Mouse (Mus musculus): ENCODE data around the gene Ropn1l. TPM values are rescaled to one million over a fixed set of nuclear protein-coding genes. Genes with fewer than 3 reads are reported as not detected.

Ropn1l gene
- polyA plus RNA-seq, 1 experiment from 2014 or later: 1.9 TPM

GRCm38 (mm10) chr15:31431847-31432246, 21.7 kb downstream of the Ropn1l start:
- Histone ChIP-seq H3K36me3 (ENCODE audit: control insufficient read depth, insufficient read depth, low read length) (no peaks in the 10 kb centered on the region), H3K9me3 (ENCODE audit: control insufficient read depth, low read length) (no peaks in the 10 kb centered on the region), H3K4me1 (ENCODE audit: control insufficient read depth, insufficient read depth, low read length) (no peaks in the 10 kb centered on the region), H3K4me3 (ENCODE audit: low read depth, low read length) (no peak overlapping the region), H3K27ac (ENCODE audit: low read depth, low read length) (no peak overlapping the region), H3K27me3 (ENCODE audit: control insufficient read depth, insufficient read depth, low read length) (no peaks in the 10 kb centered on the region), H3K9ac (replicated peaks; ENCODE audit: low read depth, low read length) (no peak overlapping the region), H3K4me2 (ENCODE audit: low read depth, low read length) (no peak overlapping the region)
- 88% methylated on average over 8 of the region's 8 CpGs for WGBS
- no peak for ATAC-seq (ENCODE audit: low read depth)

- Histone ChIP-seq H3K4me3 (ENCODE audit: low read depth, low read length) (no peak overlapping the region), H3K27me3 (ENCODE audit: control insufficient read depth, insufficient read depth, low read length) (no peaks in the 10 kb centered on the region), H3K9ac (replicated peaks; ENCODE audit: low read depth, low read length) (no peak overlapping the region), H3K4me2 (ENCODE audit: low read depth, low read length) (no peak overlapping the region), H3K9me3 (ENCODE audit: control insufficient read depth, low read length) (no peaks in the 10 kb centered on the region), H3K36me3 (ENCODE audit: control insufficient read depth, insufficient read depth, low read length) (no peaks in the 10 kb centered on the region), H3K4me1 (ENCODE audit: control insufficient read depth, insufficient read depth, low read length) (0 out of 2 replicates have a peak, but pooled peaks cover 6% of the 10 kb centered on the region), H3K27ac (ENCODE audit: low read depth, low read length) (no peak overlapping the region)
- WGBS: 79% methylated on average over 2 of the region's 2 CpGs
- no peak for ATAC-seq (ENCODE audit: low read depth)
Measured at GRCm38 (mm10) chr15:31430014-31430413, 23.5 kb downstream of the Ropn1l start.

DNA sequence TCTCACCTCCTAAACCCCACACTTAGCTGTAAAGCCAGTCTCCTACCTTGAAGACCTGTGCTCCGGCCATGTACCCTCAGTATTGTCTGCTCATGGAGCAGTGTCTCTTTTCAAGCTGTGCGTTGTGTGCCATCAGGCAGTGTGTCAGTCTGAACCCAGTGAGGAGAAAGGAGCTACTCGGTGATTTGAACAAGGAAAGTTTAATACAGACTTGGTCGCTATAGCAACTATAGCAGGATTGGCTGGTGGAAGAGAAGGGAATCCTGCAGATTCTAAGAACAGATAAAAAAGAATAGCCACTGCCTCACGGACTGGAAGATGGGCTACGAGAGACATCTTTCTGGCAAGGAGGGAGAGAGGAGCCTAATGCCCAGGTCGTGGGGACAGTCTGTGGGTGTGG, 24.1 kb downstream of the Ropn1l start:
- no peak overlapping the region for H3K27ac ChIP-seq (ENCODE audit: low read depth, low read length)
- 65% methylated on average over 7 of the region's 7 CpGs for WGBS
- ATAC-seq (ENCODE audit: low read depth): no peak
- no peak overlapping the region for H3K4me2 ChIP-seq (ENCODE audit: low read depth, low read length)
- no peaks in the 10 kb centered on the region for H3K9me3 ChIP-seq (ENCODE audit: control insufficient read depth, low read length)
- 0 out of 2 replicates have a peak, but pooled peaks cover 6% of the 10 kb centered on the region for H3K4me1 ChIP-seq (ENCODE audit: control insufficient read depth, insufficient read depth, low read length)
- no peaks in the 10 kb centered on the region for H3K36me3 ChIP-seq (ENCODE audit: control insufficient read depth, insufficient read depth, low read length)
- no peak overlapping the region for H3K9ac ChIP-seq (replicated peaks; ENCODE audit: low read depth, low read length)
- no peak overlapping the region for H3K4me3 ChIP-seq (ENCODE audit: low read depth, low read length)
- no peaks in the 10 kb centered on the region for H3K27me3 ChIP-seq (ENCODE audit: control insufficient read depth, insufficient read depth, low read length)

- H3K36me3 ChIP-seq (ENCODE audit: control insufficient read depth, insufficient read depth, low read length): no peaks in the 10 kb centered on the region
- H3K27me3 ChIP-seq (ENCODE audit: control insufficient read depth, insufficient read depth, low read length): no peaks in the 10 kb centered on the region
- H3K27ac ChIP-seq (ENCODE audit: low read depth, low read length): no peak overlapping the region
- H3K9ac ChIP-seq (replicated peaks; ENCODE audit: low read depth, low read length): no peak overlapping the region
- ATAC-seq (ENCODE audit: low read depth): no peak
- no peaks in the 10 kb centered on the region for H3K9me3 ChIP-seq (ENCODE audit: control insufficient read depth, low read length)
- H3K4me2 ChIP-seq (ENCODE audit: low read depth, low read length): no peak overlapping the region
- no peak overlapping the region for H3K4me3 ChIP-seq (ENCODE audit: low read depth, low read length)
- H3K4me1 ChIP-seq (ENCODE audit: control insufficient read depth, insufficient read depth, low read length): 0 out of 2 replicates have a peak, but pooled peaks cover 6% of the 10 kb centered on the region
- WGBS: 85% methylated on average over 12 of the region's 12 CpGs
Measured at GRCm38 (mm10) chr15:31428571-31428970, 25.0 kb downstream of the Ropn1l start.

DNA sequence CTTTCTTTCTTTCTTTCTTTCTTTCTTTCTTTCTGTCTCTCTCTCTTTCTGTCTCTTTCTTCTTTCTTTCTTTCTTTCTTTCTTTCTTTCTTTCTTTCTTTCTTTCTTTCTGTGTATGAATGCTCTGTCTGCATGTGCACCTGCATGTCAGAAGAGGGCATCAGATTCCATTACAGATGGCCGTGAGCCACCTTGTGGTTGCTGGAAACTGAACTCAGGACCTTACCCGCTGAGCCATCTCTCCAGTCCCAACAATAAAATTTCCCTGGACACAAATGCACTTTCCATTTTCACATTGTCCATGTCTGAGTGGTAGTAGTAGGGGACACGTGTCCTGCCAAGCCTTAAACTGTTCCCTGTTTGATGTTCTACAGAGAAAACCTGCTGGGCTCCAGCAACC, 26.1 kb downstream of the Ropn1l start:
- Histone ChIP-seq H3K9ac (replicated peaks; ENCODE audit: low read depth, low read length) (no peak overlapping the region), H3K4me1 (ENCODE audit: control insufficient read depth, insufficient read depth, low read length) (0 out of 2 replicates have a peak, but pooled peaks cover 6% of the 10 kb centered on the region), H3K4me3 (ENCODE audit: low read depth, low read length) (no peak overlapping the region), H3K9me3 (ENCODE audit: control insufficient read depth, low read length) (no peaks in the 10 kb centered on the region), H3K4me2 (ENCODE audit: low read depth, low read length) (no peak overlapping the region), H3K36me3 (ENCODE audit: control insufficient read depth, insufficient read depth, low read length) (no peaks in the 10 kb centered on the region), H3K27ac (ENCODE audit: low read depth, low read length) (no peak overlapping the region), H3K27me3 (ENCODE audit: control insufficient read depth, insufficient read depth, low read length) (no peaks in the 10 kb centered on the region)
- ATAC-seq (ENCODE audit: low read depth): no peak
- 65% methylated on average over 3 of the region's 3 CpGs for WGBS

DNA sequence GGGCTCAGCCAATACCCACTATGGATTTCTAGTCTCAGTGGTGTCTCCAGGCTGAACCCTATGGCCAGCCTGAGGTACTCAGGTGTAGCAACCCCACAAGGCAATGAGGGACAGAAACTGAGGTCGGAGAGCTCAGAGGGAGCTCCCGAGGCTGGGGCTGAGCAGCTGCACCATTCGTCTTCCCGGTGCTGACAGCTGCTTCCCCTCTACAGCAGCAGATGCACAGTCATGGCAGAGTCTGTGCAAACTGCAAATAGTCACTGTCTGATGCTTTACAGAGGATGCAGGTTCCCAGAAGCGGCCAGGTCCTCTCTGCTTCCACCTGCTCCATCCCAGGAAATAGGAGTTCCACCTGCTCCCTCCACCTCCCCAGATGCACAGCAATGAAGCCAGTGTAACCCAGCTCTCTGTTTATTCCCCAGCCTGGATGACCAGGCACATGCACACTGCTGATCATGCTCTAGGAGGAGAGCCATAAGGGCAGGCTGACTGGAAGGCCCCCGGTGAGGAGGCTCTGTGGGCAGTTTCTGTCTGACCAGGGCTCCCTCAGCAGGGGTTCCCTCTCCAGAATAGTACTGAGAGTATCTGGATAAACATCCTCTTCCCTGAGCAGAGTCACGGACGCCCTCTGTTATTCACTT, 27.4 kb downstream of the Ropn1l start:
- no peaks in the 10 kb centered on the region for H3K27me3 ChIP-seq (ENCODE audit: control insufficient read depth, insufficient read depth, low read length)
- H3K9ac ChIP-seq (replicated peaks; ENCODE audit: low read depth, low read length): no peak overlapping the region; the same call in 1 of the 2 replicates
- 0 out of 2 replicates have a peak, but pooled peaks cover 6% of the 10 kb centered on the region for H3K4me1 ChIP-seq (ENCODE audit: control insufficient read depth, insufficient read depth, low read length)
- no peak overlapping the region for H3K4me2 ChIP-seq (ENCODE audit: low read depth, low read length)
- peak; percentile 57; the same call in 1 of the 2 replicates for ATAC-seq (ENCODE audit: low read depth)
- no peaks in the 10 kb centered on the region for H3K9me3 ChIP-seq (ENCODE audit: control insufficient read depth, low read length)
- H3K4me3 ChIP-seq (ENCODE audit: low read depth, low read length): no peak overlapping the region
- H3K36me3 ChIP-seq (ENCODE audit: control insufficient read depth, insufficient read depth, low read length): no peaks in the 10 kb centered on the region
- WGBS: 34% methylated on average over 8 of the region's 8 CpGs
- H3K27ac ChIP-seq (ENCODE audit: low read depth, low read length): no peak overlapping the region

GRCm38 (mm10) chr15:31422649-31423369, 30.7 kb downstream of the Ropn1l start:
- 0 out of 2 replicates have a peak, but pooled peaks cover 6% of the 10 kb centered on the region for H3K4me1 ChIP-seq (ENCODE audit: control insufficient read depth, insufficient read depth, low read length)
- H3K36me3 ChIP-seq (ENCODE audit: control insufficient read depth, insufficient read depth, low read length): no peaks in the 10 kb centered on the region
- no peaks in the 10 kb centered on the region for H3K27me3 ChIP-seq (ENCODE audit: control insufficient read depth, insufficient read depth, low read length)
- H3K4me2 ChIP-seq (ENCODE audit: low read depth, low read length): no peak overlapping the region
- 74% methylated on average over 7 of the region's 7 CpGs for WGBS
- H3K27ac ChIP-seq (ENCODE audit: low read depth, low read length): no peak overlapping the region
- no peak overlapping the region for H3K9ac ChIP-seq (replicated peaks; ENCODE audit: low read depth, low read length)
- no peak for ATAC-seq (ENCODE audit: low read depth)
- no peaks in the 10 kb centered on the region for H3K9me3 ChIP-seq (ENCODE audit: control insufficient read depth, low read length)
- H3K4me3 ChIP-seq (ENCODE audit: low read depth, low read length): no peak overlapping the region

GRCm38 (mm10) chr15:31419037-31419436, 34.5 kb downstream of the Ropn1l start:
- Histone ChIP-seq H3K27ac (ENCODE audit: low read depth, low read length) (no peak overlapping the region), H3K36me3 (ENCODE audit: control insufficient read depth, insufficient read depth, low read length) (no peaks in the 10 kb centered on the region), H3K27me3 (ENCODE audit: control insufficient read depth, insufficient read depth, low read length) (no peaks in the 10 kb centered on the region), H3K4me2 (ENCODE audit: low read depth, low read length) (no peak overlapping the region), H3K9me3 (ENCODE audit: control insufficient read depth, low read length) (no peaks in the 10 kb centered on the region), H3K4me3 (ENCODE audit: low read depth, low read length) (no peak overlapping the region), H3K9ac (replicated peaks; ENCODE audit: low read depth, low read length) (no peak overlapping the region), H3K4me1 (ENCODE audit: control insufficient read depth, insufficient read depth, low read length) (no peaks in the 10 kb centered on the region)
- ATAC-seq (ENCODE audit: low read depth): no peak
- WGBS: 41% methylated on average over 9 of the region's 9 CpGs

- Histone ChIP-seq H3K4me2 (ENCODE audit: low read depth, low read length) (0 out of 2 replicates have a peak overlapping the region, but pooled peaks have one; percentile 8), H3K36me3 (ENCODE audit: control insufficient read depth, insufficient read depth, low read length) (no peaks in the 10 kb centered on the region), H3K27me3 (ENCODE audit: control insufficient read depth, insufficient read depth, low read length) (no peaks in the 10 kb centered on the region), H3K27ac (ENCODE audit: low read depth, low read length) (no peak overlapping the region), H3K4me3 (ENCODE audit: low read depth, low read length) (no peak overlapping the region), H3K9me3 (ENCODE audit: control insufficient read depth, low read length) (no peaks in the 10 kb centered on the region), H3K4me1 (ENCODE audit: control insufficient read depth, insufficient read depth, low read length) (no peaks in the 10 kb centered on the region), H3K9ac (replicated peaks; ENCODE audit: low read depth, low read length) (no peak overlapping the region)
- 17% methylated on average over 7 of the region's 7 CpGs for WGBS
- no peak for ATAC-seq (ENCODE audit: low read depth)
Measured at GRCm38 (mm10) chr15:31418686-31419024, 34.9 kb downstream of the Ropn1l start.
